Mouse (Mus musculus): ENCODE results near the gene Hapln3. TPM values are rescaled to one million over a fixed set of nuclear protein-coding genes. Genes with fewer than 3 reads are reported as not detected.

The Hapln3 gene
- total RNA-seq, 4 experiments from 2014 or later, result 0.55 to 2.0 (median 0.67) TPM

- DNase-seq, result no peak
Observed at GRCm38 (mm10) chr7:79068231-79068630, 62.6 kb downstream of the Hapln3 start.

GRCm38 (mm10) chr7:79067466-79067865, 63.4 kb downstream of the Hapln3 start:
- no peak for DNase-seq

Other genes starting within 250 kb of the Hapln3 start
- 10 to 100 TPM; 45.0 to 51.0 (median 50.0) TPM for gene Aen, start 235.2 kb downstream of the Hapln3 start, total RNA-seq (2022)
- 10 to 100 TPM in 1 of 4 experiments, 1 to 10 TPM in 3; 5.0 to 10.9 (median 7.5) TPM for gene Isg20, start 217.6 kb downstream of the Hapln3 start, total RNA-seq (2022)
- gene Acan, start 77.5 kb downstream of the Hapln3 start, total RNA-seq (2022), result 100 to 1,000 TPM in 1 of 4 experiments, 10 to 100 TPM in 1, 1 to 10 TPM in 2; 2.1 to 110 (median 45.0) TPM
- gene Mfge8, start 18.0 kb upstream of the Hapln3 start, total RNA-seq (2022), result 100 to 1,000 TPM; 263 to 328 (median 290) TPM
- 1,000 to 10,000 TPM; 1,088 to 1,472 (median 1,425) TPM for gene Abhd2, start 142.2 kb upstream of the Hapln3 start, total RNA-seq (2022)